ENCODE assay signal across 31 mouse cellular contexts in genomic region chr12:100865509-100866078, GRCm38 (mm10). TPM values are rescaled to one million over a fixed set of nuclear protein-coding genes. Genes with fewer than 3 reads are reported as not detected.
DNase-seq lines count a peak whose midpoint lies in the region; ATAC-seq and TF ChIP-seq lines count a peak whose summit lies in the region.
"Had no signal": no experiment of that assay in that cellular context is flagged by ENCODE, and none has a peak within 500 bp of the region (broad histone marks: within the 10 kb centered on the region; RNA-seq: fewer than 3 reads in every experiment).

No protein-coding gene starts in this region.

- H3K27ac ChIP-seq in hindbrain, embryonic 16.5 days (ENCODE audit: low read depth, low read length) = no peak overlapping the region
- no peak overlapping the region for H3K27ac ChIP-seq in hindbrain, embryonic 12.5 days
- H3K27ac ChIP-seq in CH12.LX (ENCODE audit: insufficient read depth, low read depth) = no peak overlapping the region
- H3K27ac ChIP-seq in hindbrain, postnatal 0 days = no peak overlapping the region
- H3K27ac ChIP-seq: heart, adult 2 months; layer of hippocampus, adult 2 months; left cerebral cortex, adult 2 months; limb, embryonic 15.5 days; liver, embryonic 13.5 days; midbrain, embryonic 10.5 days; midbrain, embryonic 15.5 days had no signal

- H3K4me1 ChIP-seq in hindbrain, embryonic 16.5 days (ENCODE audit: control insufficient read depth, insufficient read depth, low read depth, low read length) = no peaks in the 10 kb centered on the region
- 0 out of 2 replicates have a peak, but pooled peaks cover 5% of the 10 kb centered on the region for H3K4me1 ChIP-seq in hindbrain, embryonic 12.5 days
- H3K4me1 ChIP-seq in CH12.LX (ENCODE audit: control insufficient read depth in 1 of 2, insufficient read depth in 2 of 2) = peaks cover 0 to 31% of the 10 kb centered on the region in 2 experiments; a peak in 2 of 4 replicates
- 0 out of 2 replicates have a peak, but pooled peaks cover 3% of the 10 kb centered on the region for H3K4me1 ChIP-seq in hindbrain, postnatal 0 days (ENCODE audit: insufficient read depth, low read length)
- H3K4me1 ChIP-seq: heart, embryonic 12.5 days; liver, embryonic 13.5 days; midbrain, embryonic 15.5 days had no signal

- peak; percentile 21; the same call in 1 of the 2 replicates for ATAC-seq in hindbrain, embryonic 16.5 days
- ATAC-seq in hindbrain, embryonic 12.5 days (ENCODE audit: low FRiP score) = no peak; the same call in 1 of the 2 replicates
- ATAC-seq in hindbrain, postnatal 0 days = peak; percentile 43
- no peak for ATAC-seq in megakaryocyte progenitor cell, adult 5-6 weeks (replicated peaks; ENCODE audit: poor library complexity)
- ATAC-seq: activated CD4-positive, CD25-positive, alpha-beta regulatory T cell, adult 4 months; forebrain, embryonic 14.5 days; inflammation-experienced regulatory T-cells, adult 6 months; midbrain, embryonic 15.5 days had no signal

- no peaks in the 10 kb centered on the region for H3K27me3 ChIP-seq in hindbrain, embryonic 16.5 days (replicated peaks; ENCODE audit: control insufficient read depth, insufficient read depth, low read length)
- no peaks in the 10 kb centered on the region for H3K27me3 ChIP-seq in hindbrain, embryonic 12.5 days
- H3K27me3 ChIP-seq in CH12.LX (replicated peaks) = no peaks in the 10 kb centered on the region
- no peaks in the 10 kb centered on the region for H3K27me3 ChIP-seq in hindbrain, postnatal 0 days (ENCODE audit: insufficient read depth, low read length)
- no peaks in the 10 kb centered on the region for H3K27me3 ChIP-seq in splenic B cell, adult 2 months (ENCODE audit: control insufficient read depth, insufficient read depth, low read length, poor library complexity, severe bottlenecking)
- H3K27me3 ChIP-seq: heart, embryonic 12.5 days; limb, embryonic 15.5 days; liver, embryonic 13.5 days; midbrain, embryonic 15.5 days had no signal

- WGBS in hindbrain, embryonic 16.5 days = 57% methylated on average over 11 of the region's 11 CpGs
- 65% methylated on average over 11 of the region's 11 CpGs for WGBS in hindbrain, embryonic 12.5 days
- 48% methylated on average over 11 of the region's 11 CpGs for WGBS in hindbrain, postnatal 0 days

- no peak overlapping the region for H3K9ac ChIP-seq in hindbrain, embryonic 16.5 days (ENCODE audit: low read depth, low read length)
- H3K9ac ChIP-seq in hindbrain, embryonic 12.5 days = no peak overlapping the region
- no peak overlapping the region for H3K9ac ChIP-seq in CH12.LX (ENCODE audit: insufficient read depth, low read depth)
- no peak overlapping the region for H3K9ac ChIP-seq in hindbrain, postnatal 0 days (replicated peaks; ENCODE audit: low read length)
- H3K9ac ChIP-seq: heart, embryonic 12.5 days; limb, embryonic 15.5 days; liver, embryonic 13.5 days; midbrain, embryonic 15.5 days had no signal

- H3K79me2 ChIP-seq in CH12.LX (replicated peaks; ENCODE audit: control insufficient read depth, extremely low read depth, insufficient read depth, poor library complexity, severe bottlenecking) = no peaks in the 10 kb centered on the region

- TF ChIP-seq RAD21 in CH12.LX (IDR thresholded peaks at IDR 0.05; ENCODE audit: low read depth, low read length) = no peak

- no peak for TF ChIP-seq POLR2A in CH12.LX (IDR thresholded peaks at IDR 0.05; ENCODE audit: low read depth, low read length)

- no peaks in the 10 kb centered on the region for H3K9me3 ChIP-seq in hindbrain, embryonic 16.5 days (ENCODE audit: control insufficient read depth, low read length)
- no peaks in the 10 kb centered on the region for H3K9me3 ChIP-seq in hindbrain, embryonic 12.5 days (replicated peaks)
- peaks cover 8% of the 10 kb centered on the region for H3K9me3 ChIP-seq in CH12.LX (replicated peaks; ENCODE audit: low read length)
- H3K9me3 ChIP-seq in hindbrain, postnatal 0 days (ENCODE audit: low read length) = no peaks in the 10 kb centered on the region
- H3K9me3 ChIP-seq: limb, embryonic 15.5 days; liver, embryonic 13.5 days; midbrain, embryonic 15.5 days had no signal

- in situ Hi-C loops in CH12.LX (cut with MboI; ENCODE audit: low pct_ligation_motif_present, low pct_unique_long_range_greater_than_20kb, low sequenced_read_pairs) = loop anchor here (5.0 to 10.0 kb wide), 2 partner anchors 47 to 169 kb away; no protein-coding TSS in a partner anchor

- dilution Hi-C loops in CH12.LX (cut with MboI; ENCODE audit: extremely low pct_ligation_motif_present, extremely low pct_unique_long_range_greater_than_20kb, low sequenced_read_pairs) = no loop called here

- H3K4me3 ChIP-seq in hindbrain, embryonic 16.5 days (ENCODE audit: low read length) = no peak overlapping the region
- no peak overlapping the region for H3K4me3 ChIP-seq in hindbrain, embryonic 12.5 days
- no peak overlapping the region for H3K4me3 ChIP-seq in CH12.LX (replicated peaks in 1 of 3; ENCODE audit: low read depth in 2 of 3, low read length in 2 of 3, poor library complexity in 1 of 3)
- no peak overlapping the region for H3K4me3 ChIP-seq in hindbrain, postnatal 0 days (ENCODE audit: low read length)
- H3K4me3 ChIP-seq: heart, adult 2 months; heart, embryonic 12.5 days; layer of hippocampus, adult 2 months; left cerebral cortex, adult 2 months; limb, embryonic 15.5 days; liver, embryonic 13.5 days; midbrain, embryonic 10.5 days; midbrain, embryonic 15.5 days; myocyte had no signal

- H3K4me2 ChIP-seq in hindbrain, embryonic 16.5 days (ENCODE audit: low read length) = no peak overlapping the region
- no peak overlapping the region for H3K4me2 ChIP-seq in hindbrain, embryonic 12.5 days (replicated peaks)
- H3K4me2 ChIP-seq in CH12.LX (ENCODE audit: insufficient read depth, low read depth, poor library complexity, severe bottlenecking) = no peak overlapping the region
- no peak overlapping the region for H3K4me2 ChIP-seq in hindbrain, postnatal 0 days (ENCODE audit: low read depth, low read length)
- H3K4me2 ChIP-seq: heart, embryonic 12.5 days; limb, embryonic 15.5 days; liver, embryonic 13.5 days; midbrain, embryonic 15.5 days had no signal

- no peaks in the 10 kb centered on the region for H3K36me3 ChIP-seq in hindbrain, embryonic 16.5 days (ENCODE audit: control insufficient read depth, insufficient read depth, low read length)
- no peaks in the 10 kb centered on the region for H3K36me3 ChIP-seq in hindbrain, embryonic 12.5 days
- H3K36me3 ChIP-seq in CH12.LX (replicated peaks in 1 of 2; ENCODE audit: control insufficient read depth in 1 of 2, insufficient read depth in 1 of 2, low read length in 1 of 2) = peaks cover 0 to 34% of the 10 kb centered on the region in 2 experiments
- H3K36me3 ChIP-seq in hindbrain, postnatal 0 days (ENCODE audit: insufficient read depth, low read length) = no peaks in the 10 kb centered on the region
- peaks cover 1% of the 10 kb centered on the region; the same call in 1 of the 2 replicates for H3K36me3 ChIP-seq in splenic B cell, adult 2 months (ENCODE audit: control insufficient read depth, insufficient read depth, low read length, poor library complexity, severe bottlenecking)
- H3K36me3 ChIP-seq: heart, embryonic 12.5 days; limb, embryonic 15.5 days; liver, embryonic 13.5 days; midbrain, embryonic 10.5 days; midbrain, embryonic 15.5 days had no signal

- TF ChIP-seq CTCF in CH12.LX (conservative IDR thresholded peaks at IDR 0.05 in 1 of 2, IDR thresholded peaks at IDR 0.05 in 1 of 2; ENCODE audit: low read depth in 2 of 2, low read length in 2 of 2) = no peak
- TF ChIP-seq CTCF in hindbrain, postnatal 0 days (IDR thresholded peaks at IDR 0.05; ENCODE audit: low read depth) = no peak

- TF ChIP-seq EP300 in CH12.LX (IDR thresholded peaks at IDR 0.05; ENCODE audit: low read length) = no peak

- peak; percentile 72 for DNase-seq in CH12.LX (ENCODE audit: extremely low read depth)
- DNase-seq in hindbrain, postnatal 0 days (ENCODE audit: low spot score) = peak; percentile 38
- peak; percentile 22 for DNase-seq in splenic B cell, adult 2 months (ENCODE audit: low read depth, low spot score)
- no peak for DNase-seq in adrenal gland, postnatal 25 days
- DNase-seq: adrenal gland, adult 2 months; cerebellum, adult 11 months; cerebellum, adult 9-10 months; cerebellum, postnatal 36 days; heart, adult 2 months; heart, postnatal 4 days; kidney, adult 11 months; kidney, postnatal 25 days; liver, embryonic 13.5 days; lung, adult 2 months; lung, postnatal 10 days; right cerebral cortex, postnatal 4 days; thymus, adult 2 months; thymus, postnatal 4 days had no signal

TF ChIP-seq in CH12.LX, 34 proteins besides CTCF, POLR2A, EP300 and RAD21:
- TF ChIP-seq TBP (conservative IDR thresholded peaks at IDR 0.05; ENCODE audit: low read depth, low read length) (no peak), MAFK (IDR thresholded peaks at IDR 0.05; ENCODE audit: insufficient replicate concordance, low read length) (no peak), ETS1 (conservative IDR thresholded peaks at IDR 0.05; ENCODE audit: low read depth, low read length) (peak; percentile 55), USF1 (IDR thresholded peaks at IDR 0.05; ENCODE audit: low read depth, low read length) (no peak), MAZ (IDR thresholded peaks at IDR 0.05; ENCODE audit: low read depth, low read length) (no peak)

RNA-seq across cellular contexts. Expression of gene Gpr68, which starts 42.4 kb away (rescaled TPM):
- polyA plus RNA-seq in hindbrain, embryonic 16.5 days (2015; fragmentation: Nextera tagmentation; extraction: Ambion mirVana) = 6.3 and 6.8 TPM in 2 replicates
- 0.48 and 0.68 TPM in 2 replicates for polyA plus RNA-seq in hindbrain, embryonic 12.5 days (2016; fragmentation: Nextera tagmentation; extraction: Ambion mirVana)
- total RNA-seq in CH12.LX (2012; rRNA removed) = 2.3 and 4.2 TPM in 2 replicates
- 1.2 TPM in 2 replicates for total RNA-seq in CH12.LX (2014; rRNA removed)
- 1.5 and 1.6 TPM in 2 replicates for polyA plus RNA-seq in CH12.LX (2012; ENCODE audit: insufficient read length, low read depth)
- 29.5 and 33.1 TPM in 2 replicates for total RNA-seq in hindbrain, postnatal 0 days (2014; rRNA removed)
- 6.0 and 8.1 TPM in 2 replicates for polyA plus RNA-seq in hindbrain, postnatal 0 days (2015; fragmentation: Nextera tagmentation; extraction: Ambion mirVana)
- 1.00 and 1.6 TPM in 2 replicates for total RNA-seq in adrenal gland, postnatal 25 days (2021)
- 0.37 and 0.39 TPM in 2 replicates for total RNA-seq in megakaryocyte progenitor cell, adult 5-6 weeks (2015)
- total RNA-seq in megakaryocyte progenitor cell, adult 5-6 weeks (2017) = 0.08 and 1.1 TPM in 2 replicates

Comparison
In these comparisons a context has a peak if more than half of its experiments do, and no peak if none do; other contexts are left out.
1. ATAC-seq: peak in hindbrain, embryonic 16.5 days (single experiment) and hindbrain, postnatal 0 days (single experiment); none in hindbrain, embryonic 12.5 days (single experiment) and megakaryocyte progenitor cell, adult 5-6 weeks (single experiment).